Mouse (Mus musculus): ENCODE results near the gene Rubcn.
"Not testable (repeated sequence)": the region's sequence is repeated elsewhere in the genome, so short reads cannot be mapped to it uniquely, and the experiment has no call there.

The Rubcn gene

DNA sequence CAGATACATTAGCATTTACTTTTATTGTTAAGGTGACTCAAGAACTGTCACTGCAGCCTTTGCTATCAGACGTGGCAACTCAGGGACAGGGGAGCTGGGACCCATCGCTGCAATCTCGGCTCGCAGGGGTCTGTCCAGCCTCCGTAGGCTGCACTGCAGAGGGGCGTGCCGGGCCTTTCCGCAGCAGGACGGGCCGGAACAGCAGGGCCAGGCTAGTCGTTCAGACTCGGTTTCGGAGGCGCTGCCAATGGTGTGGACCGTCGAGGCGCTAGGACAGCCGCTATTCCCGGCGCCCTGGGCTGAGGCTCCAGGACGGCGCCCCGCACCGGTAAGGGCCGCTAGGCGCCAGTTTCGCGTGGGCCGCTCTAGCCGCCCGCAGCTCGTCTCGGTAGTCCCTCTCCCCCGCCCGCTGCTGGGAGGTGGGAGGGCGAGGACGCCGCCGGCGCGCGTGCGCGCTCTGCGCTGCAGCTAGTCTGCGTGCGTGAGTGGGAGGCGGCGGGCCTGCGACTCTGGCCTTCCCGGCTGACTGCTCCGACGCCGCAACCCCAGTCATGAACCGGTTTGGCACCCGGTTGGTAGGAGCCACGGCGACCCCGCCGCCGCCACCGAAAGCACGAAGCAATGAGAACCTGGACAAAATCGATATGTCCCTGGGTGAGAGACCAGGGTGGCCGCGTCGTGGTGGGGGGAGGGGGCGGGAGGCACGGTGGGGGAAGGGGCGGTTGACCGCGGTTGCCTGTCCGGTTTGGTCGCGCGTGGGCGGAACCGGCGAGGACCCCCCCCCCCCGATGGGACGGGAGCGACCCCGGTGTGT lies at the start of gene Rubcn, which contains the start of gene Fyttd1:
Rubcn (minus strand) TSS at position 424 of the 814 bp plus-strand sequence.
Fyttd1 (plus strand) TSS at position 158 of the 814 bp plus-strand sequence.
- peak; percentile 98 for DNase-seq (ENCODE audit: low spot score)

DNA sequence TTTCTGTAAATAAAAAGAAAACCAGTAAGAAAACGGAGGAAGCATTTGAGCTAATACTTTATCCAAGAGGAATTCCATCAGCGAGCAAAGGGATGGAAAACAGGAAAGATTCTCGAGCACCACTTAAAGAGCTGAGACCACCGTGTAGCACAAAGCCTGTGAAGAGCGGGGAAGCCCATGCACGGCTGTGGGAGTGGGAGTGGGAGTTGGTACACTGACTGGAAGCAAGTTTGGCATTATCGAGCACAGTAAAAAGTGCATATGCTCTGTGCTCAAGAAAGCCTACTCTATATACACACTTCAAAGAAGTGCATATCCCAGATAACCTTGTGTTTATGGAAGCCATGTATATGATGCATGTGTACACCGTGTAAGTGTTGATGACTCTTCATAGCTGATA lies 49.5 kb upstream of the Rubcn start:
- no peak for DNase-seq (ENCODE audit: low spot score)

DNA sequence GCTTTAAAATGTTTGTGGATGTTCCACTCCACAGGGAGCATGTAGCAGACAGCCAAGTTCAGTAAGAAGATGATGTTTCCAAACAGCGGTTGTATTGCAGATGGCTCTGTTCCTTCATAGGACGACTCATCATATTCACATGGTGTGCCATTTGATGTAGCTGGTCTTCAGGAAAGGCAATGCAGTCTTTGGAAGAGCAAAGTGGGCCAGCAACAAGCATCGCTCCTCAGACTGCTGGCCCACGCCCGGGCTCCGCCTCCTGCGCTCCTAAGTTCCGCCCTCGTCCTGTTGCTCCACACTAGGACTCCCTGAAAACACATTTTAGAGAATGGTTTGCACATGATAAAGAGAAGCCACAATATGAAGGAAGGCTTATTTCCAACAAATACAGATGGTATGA lies 49.1 kb upstream of the Rubcn start:
- not testable (repeated sequence) for DNase-seq (ENCODE audit: low spot score)

DNA sequence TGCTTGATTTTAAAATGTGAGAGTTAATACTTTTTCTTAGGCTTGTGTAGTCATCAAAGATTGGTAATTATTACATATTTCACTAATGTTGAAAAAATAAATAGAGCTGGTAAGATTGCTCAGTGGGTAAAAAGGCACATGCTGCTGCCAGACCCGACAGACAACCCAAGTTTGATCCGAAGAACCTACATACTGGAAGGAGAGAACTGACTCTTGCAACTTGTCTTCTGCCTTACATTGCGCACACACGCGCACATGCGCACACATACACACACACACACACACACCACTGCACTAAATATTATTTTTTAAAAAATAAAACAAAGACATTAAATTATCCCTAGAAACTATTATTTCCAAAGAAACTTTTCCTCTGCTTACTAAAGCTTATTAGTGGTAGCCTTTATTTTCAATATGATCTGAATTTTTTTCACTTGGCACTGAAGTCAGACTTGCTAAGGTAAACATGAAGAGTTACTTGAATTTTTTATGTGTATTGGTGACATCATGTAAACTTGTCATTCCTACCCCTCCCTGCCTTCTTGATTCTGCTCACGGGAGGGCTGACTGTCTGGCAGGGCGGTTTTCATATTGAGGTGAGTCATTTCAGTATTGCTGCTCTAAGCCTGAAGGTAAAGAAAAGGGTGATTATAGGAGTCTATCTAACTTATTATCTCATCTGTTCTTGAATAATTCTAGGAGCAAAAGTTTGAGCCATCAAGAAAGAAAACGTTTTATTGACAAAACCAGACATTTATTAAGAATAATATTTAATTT lies 37.9 kb upstream of the Rubcn start:
- no peak for DNase-seq (ENCODE audit: low spot score)

DNA sequence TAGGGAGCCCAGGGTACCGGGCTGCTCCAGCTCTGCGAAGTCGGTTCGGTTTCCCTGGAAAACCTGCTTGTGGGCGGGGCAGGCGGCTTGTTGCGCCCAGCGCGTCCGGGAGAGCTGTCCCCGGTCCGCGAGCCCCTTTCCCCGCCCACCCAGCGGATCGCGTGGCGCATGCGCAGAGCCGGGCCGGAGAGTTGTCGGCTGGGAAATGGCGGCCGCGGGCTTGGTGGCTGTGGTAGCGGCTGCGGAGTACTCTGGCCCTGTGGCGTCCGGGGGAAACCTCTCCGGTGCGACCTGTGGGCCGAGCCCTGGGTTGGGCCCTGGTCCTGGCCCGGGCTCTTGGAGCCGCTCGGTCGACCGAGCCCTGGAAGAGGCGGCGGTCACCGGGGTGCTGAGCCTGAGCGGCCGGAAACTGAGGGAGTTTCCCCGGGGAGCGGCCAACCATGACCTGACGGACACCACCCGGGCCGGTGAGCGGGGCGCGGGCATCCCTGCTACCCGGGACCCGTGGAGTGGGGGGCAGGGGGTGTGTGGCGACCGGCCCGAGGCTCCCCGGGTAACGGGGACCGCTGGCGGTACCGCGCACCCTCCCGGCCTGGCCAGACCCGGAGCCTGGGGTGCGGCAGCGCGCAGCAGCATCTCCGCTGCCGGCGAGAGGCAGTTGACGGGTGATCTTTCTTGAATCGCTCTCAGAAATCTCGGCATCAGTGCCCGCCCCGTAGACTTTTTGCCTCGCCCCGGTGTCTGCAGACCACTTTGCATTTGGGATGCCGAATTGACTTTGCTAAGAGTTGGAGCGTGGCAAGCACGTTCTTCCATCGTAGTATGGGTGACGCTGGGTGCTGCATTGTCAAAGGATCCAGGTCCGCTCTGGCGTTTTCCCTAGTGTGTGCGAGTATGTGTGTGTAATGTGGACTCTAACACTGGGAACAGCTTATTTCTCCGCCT lies 36.6 kb upstream of the Rubcn start, which contains the start of gene Lrch3:
Lrch3 (plus strand) TSS at position 164 of the 945 bp plus-strand sequence.
- DNase-seq (ENCODE audit: low spot score): peak; percentile 96

DNA sequence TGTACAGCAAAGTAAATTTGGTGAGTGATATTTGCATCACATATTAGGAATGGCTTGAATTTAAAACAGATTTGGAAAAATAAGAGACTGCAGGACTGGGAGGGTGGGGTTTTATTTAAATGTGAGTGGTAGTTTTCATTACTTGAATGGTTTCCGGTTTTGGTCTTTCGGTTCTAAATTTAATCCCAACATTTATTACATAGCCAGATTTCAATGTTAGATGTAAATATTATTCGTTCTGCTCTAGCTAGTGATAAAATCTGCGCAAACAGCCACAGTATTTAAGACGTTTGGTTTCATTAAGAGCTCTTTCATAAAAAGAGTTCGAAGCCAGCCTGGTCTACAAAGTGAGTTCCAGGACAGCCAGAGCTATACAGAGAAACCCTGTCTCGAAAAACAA lies 35.6 kb upstream of the Rubcn start:
- no peak for DNase-seq (ENCODE audit: low spot score)

DNA sequence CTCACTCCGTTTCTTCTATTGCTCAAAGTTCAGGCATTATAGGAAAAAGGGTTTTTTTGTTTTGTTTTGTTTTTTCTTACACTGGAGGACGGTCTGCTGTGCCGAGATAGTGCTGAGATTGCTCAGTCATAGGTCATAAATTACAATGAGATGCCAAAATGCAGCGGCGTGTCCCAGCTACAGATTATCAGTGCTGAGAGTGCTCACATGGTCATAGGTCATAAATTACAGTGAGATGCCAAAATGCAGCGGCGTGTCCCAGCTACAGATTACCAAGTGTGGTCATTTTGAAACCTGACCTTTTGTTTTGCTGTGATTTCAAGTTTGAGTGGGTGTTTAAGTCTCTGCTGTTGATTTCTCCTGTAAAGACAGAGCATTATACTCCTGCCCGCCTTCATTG lies 29.2 kb upstream of the Rubcn start:
- DNase-seq (ENCODE audit: low spot score): no peak

DNA sequence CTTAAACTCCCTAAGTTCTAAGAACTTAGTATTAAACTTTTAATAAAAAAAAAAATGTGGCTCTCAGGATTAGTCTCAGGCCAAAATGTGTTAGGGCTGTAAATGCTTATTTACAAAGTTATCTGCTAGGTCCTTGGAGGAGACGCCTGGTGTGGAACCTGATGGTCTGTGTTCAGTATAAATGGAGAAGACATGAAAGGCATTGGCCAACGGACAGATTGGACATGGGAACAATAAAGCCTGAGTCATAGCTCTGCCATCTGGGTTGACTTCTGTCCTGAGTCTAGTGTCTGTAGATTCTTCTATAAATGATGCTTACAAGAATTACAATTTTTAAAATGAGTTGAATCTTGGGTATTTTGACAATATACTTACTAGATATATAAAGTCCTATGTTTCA lies 28.6 kb upstream of the Rubcn start:
- DNase-seq (ENCODE audit: low spot score): no peak

DNA sequence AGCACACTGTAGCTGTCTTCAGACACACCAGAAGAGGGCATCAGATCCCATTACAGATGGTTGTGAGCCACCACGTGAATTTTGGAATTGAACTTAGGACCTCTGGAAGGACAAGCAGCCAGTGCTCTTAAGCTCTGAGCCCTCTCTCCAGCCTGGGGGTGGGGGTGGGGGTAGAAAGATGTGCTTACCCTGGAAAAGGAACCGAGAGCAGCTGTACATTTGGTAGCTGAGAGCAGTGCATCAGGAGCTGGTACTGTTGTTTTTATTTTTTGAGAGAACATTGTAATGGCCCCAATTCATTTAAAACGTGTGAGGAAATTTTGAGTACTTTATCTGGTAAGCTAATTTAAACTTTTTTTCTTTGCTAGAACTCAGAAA lies 24.5 kb upstream of the Rubcn start:
- no peak for DNase-seq (ENCODE audit: low spot score)

DNA sequence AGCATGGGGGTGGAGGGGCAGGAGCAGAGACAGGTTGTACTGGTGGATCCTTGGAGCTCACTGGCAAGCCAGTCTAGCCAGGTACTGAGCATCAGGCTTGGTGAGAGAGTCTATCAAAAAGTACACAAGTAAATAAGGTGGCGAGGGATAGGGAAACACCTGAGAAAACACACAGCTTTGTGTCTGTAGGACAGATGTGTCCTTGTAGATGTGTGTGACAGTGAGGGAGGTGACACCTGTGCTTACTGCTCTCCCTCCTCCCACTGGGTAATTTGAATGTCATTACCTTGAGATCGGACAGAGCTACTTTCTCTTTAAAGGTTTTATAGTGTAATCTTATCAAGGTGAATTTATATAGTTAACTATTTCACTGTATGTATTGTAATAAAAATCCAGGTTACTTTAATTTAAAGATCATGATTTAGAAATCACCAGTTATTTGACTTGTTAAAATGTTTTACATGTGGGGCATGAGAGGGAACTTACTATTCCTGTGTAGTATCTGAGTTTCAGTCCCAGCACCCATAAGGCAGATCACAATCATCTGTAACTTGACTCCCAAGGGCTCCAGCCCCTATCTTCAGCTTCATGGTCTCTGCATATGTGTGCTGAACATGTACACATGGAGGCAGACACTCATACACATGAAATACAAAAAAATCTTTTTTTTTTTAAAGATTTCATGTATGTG lies 23.9 kb upstream of the Rubcn start:
- DNase-seq (ENCODE audit: low spot score): no peak

DNA sequence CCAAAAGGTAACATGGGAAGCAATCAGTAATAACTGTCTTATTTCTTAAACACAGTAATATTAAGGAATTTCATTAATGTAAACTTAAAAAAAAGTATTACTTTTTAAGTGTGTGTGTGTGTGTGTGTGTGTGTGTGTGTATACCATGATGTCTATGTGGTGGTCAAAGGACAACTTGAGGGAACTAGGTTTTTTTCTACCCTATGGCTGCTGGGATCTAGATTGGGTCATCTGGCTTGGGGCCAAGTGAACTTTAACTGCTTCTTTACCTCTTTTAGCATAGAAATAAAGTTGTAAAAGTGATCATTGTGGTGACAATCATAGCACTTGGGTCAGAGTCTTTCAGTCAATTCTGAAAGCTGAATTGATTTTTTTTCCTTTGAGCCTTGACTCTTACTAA lies 18.6 kb upstream of the Rubcn start:
- DNase-seq (ENCODE audit: low spot score): no peak

DNA sequence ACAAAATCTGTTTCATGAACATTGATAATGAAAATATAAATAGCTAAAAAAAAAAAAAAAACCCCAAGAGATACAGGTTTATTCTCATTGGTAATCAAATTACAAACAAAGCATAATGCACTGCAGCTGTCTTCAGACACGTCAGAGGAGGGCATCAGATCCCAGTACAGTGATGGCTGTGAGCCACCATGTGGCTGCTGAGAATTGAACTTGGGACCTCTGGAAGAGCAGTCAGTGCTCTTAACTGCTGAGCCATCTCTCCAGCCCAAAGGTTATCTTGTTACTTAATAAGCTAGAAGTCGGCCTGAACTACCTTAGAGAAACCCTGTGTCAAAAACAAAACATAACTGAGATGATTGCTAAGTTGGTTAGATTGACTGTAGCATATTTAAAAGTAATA lies 12.3 kb upstream of the Rubcn start:
- no peak for DNase-seq (ENCODE audit: low spot score)

DNA sequence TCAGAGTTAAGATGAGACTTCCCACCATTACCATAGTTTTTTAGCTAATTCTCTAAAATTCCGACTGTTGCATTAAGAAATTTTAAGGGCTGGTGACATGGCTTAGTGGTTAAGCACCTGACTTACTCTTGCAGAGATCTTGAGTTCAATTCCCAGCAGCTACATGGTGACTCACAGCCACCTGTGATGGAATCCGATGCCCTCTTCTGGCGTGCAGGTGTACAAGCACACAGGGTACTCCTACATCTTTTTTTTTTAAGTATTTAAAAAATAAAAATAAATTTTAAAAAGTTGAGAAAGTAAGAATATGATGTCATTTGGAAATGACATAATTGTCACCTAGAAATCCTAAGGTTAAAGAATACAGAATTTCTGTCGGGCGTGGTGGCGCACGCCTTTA lies 10.4 kb upstream of the Rubcn start:
- no peak for DNase-seq (ENCODE audit: low spot score)

DNA sequence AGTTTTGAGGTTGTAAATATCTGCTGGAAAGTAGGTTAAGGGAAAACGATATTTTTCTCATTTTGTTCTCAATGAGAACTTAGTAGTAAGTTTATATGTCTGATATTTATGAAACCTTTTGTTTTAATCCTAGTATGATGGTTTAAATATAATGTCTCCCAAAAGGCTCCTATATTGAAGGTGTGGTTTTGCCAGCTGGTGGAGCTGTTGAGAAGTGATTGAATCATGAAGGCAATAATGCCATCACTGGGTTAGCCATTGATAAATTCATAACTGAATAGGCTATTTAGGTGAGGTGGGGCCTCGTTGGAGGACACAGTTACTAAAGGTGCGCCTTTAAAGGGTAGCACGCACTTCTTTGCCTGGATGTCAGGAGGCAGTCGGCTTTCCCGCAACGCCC lies 4.0 kb upstream of the Rubcn start:
- no peak for DNase-seq (ENCODE audit: low spot score)

DNA sequence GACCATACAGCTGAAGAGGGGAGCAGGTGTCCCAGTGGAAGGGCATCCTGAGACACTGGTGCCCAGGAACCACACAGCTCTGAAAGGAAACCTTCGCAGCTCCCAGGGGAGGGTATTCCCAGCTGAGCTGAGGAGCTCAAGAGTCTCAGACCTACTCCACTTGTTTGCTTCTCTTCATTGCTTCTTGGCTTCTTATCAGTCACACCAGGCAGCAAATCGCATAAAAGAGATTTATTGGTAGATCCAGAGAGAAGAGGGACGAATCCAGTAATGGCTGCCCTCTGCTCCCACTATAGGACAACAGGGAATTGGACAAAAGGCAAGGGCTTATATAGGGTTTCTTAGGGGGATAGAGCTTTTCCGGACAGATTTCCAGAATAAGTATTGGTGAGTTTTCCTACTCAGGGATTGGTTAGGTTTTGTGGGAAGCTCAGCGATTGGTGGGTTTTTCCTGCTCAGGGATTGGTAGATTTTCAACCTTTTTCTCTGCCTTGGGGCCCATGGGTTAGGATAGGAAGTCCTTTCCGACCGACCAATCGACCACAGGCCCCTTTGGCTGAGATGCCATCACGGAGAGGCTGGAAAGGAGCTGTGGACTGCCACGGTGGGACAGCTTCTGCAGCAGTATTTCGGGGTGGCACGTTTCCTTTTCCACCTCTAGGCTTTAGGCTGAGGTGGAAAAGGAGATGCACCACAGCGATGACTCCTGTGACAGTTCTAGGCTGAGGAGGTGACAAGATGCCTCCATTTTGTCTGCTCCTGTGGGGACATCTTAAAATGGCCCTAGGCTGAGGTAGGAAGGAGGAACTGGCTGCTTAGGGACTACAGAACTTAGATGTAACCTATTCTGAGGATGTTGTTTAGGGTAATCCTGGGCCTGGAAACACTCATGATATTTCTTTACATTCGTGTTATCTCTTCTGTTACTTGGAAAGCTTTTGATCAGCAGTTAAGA lies 1.7 kb upstream of the Rubcn start:
- DNase-seq (ENCODE audit: low spot score): peak; percentile 16

DNA sequence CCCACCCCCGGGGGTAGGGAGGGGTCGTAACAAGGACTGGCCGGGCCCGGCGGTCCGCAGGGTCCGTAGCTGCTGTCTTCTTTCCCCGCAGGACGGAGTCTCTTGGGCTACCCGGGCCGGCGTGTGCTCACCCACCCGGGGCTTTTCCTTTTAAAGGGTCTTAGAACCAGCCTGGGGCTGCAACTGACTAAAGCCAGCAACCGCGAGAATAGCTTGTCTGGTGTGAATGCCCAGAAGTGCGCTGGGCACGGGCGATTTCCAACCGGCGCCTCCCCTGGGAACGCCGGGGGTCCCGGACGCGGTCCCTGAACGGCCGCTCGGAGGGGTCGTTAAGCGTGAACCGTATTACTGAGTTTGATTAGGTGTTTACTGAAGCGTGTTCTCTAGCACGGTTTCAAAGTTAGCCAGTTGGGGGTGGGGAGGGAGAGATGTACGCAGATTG lies 612 bp upstream of the Rubcn start:
- peak; percentile 56 for DNase-seq (ENCODE audit: low spot score)

DNA sequence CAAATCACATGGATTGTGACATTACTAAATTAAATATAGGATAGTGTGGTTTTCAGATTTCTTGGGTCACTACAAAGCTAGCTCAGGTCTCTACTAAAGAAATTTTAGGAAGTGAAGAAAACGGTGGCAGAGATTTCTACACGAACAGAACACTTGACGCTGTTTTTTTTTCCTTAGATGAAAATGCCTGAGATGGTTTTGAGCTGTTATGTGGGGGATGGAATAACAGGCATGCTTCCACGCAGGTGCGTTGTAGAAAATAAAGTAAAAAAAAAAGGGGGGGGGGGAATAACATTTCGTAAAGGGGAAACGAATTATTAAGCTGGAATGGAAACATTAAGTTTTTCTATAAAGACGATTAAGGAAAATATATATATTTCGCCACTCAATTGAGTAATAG lies 735 bp downstream of the Rubcn start:
- no peak for DNase-seq (ENCODE audit: low spot score)

DNA sequence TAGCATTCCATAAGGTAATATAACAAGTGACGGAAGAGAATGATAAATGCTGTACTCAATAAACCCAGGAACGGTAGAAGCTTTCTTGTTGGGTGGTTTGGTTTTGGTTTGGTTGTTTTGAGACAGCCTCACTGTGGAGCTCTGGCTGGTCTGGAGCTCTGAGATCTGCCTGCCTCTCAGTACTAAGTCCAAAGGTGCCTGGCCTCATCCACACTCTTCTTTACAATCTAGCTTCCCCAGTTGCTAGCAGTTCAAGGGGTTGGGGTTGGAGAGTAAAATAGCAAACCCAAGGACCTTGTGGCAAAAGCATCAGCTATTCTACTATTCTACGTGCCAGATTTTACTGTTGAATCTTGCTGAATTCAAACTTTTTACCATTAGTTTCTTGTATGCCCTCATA lies 1.7 kb downstream of the Rubcn start:
- DNase-seq (ENCODE audit: low spot score): no peak

DNA sequence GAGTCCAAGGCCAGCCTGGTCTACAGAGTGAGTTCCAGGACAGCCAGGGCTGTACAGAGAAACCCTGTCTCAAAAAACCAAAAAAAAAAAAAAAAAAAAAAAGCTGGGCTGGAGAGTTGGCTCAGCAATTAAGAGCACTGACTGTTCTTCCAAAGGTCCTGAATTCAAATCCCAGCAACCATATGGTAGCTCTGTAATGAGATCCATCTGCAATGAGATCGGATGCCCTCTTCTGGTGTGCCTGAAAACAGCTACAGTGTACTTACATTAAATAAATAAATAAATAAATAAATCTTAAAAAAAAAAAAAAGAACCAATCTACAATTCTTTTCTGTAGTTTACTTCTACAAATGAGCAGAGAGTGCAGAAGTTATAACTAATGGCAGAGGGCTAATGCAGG lies 2.3 kb downstream of the Rubcn start:
- not testable (repeated sequence) for DNase-seq (ENCODE audit: low spot score)

DNA sequence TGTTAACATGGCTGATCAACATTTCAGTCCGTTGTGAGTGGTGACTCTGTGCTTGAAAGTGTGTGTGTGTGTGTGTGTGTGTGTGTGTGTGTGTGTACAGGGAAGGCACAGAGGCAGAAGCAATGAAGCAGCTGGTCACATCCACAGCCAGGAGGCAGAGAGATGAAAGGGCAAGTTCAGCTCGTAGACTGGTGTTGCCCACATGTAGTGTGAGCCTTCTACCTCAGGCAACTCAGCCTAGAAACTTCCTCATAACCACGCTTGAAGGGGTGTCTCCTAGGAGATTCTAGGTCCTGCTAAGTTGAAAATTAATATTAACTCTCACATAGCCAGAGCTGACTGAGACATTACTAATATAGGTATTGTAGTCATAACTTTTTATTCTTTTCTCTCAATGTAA lies 4.2 kb downstream of the Rubcn start:
- no peak for DNase-seq (ENCODE audit: low spot score)
